Mouse (Mus musculus) midbrain, embryonic 16.5 days (tissue): Measurements from ENCODE around the gene Foxp1. TPM values are rescaled to one million over a fixed set of nuclear protein-coding genes. Genes with fewer than 3 reads are reported as not detected.
A peak's percentile ranks its signal among the peaks of the same experiment; 100 is the strongest.

ENCODE experiments used
- ATAC-seq: fragments of 200-750 bp; cut with Nextera tagmentation; 2 replicates; pipeline ENCODE4 v1.8.0; 2017; ENCODE audit warnings: moderate TSS enrichment
- H3K27ac ChIP-seq: fragments of 300-500 bp; sonication (generic); 2 replicates; pipeline ENCODE4 v1.5.1; 2014; ENCODE audit warnings: mild to moderate bottlenecking, low read length, mixed read lengths
- H3K27me3 ChIP-seq: fragments of 300-500 bp; sonication (generic); 2 replicates; pipeline ENCODE4 v1.6.1; 2014; ENCODE audit warnings: low read depth, low read length, mixed read lengths; ENCODE audit not compliant: control insufficient read depth, insufficient read depth
- H3K36me3 ChIP-seq: fragments of 300-500 bp; sonication (generic); 2 replicates; pipeline ENCODE4 v1.6.1; 2014; ENCODE audit warnings: mild to moderate bottlenecking, low read length, moderate library complexity, mixed read lengths; ENCODE audit not compliant: control insufficient read depth, insufficient read depth
- H3K4me1 ChIP-seq: fragments of 300-500 bp; sonication (generic); 2 replicates; pipeline ENCODE4 v1.6.1; 2014; ENCODE audit warnings: mild to moderate bottlenecking, low read length, mixed read lengths; ENCODE audit not compliant: control insufficient read depth, insufficient read depth
- H3K4me2 ChIP-seq: fragments of 300-500 bp; sonication (generic); 2 replicates; pipeline ENCODE4 v1.6.1; 2014; ENCODE audit warnings: mild to moderate bottlenecking, low read length, mixed read lengths
- H3K4me3 ChIP-seq: fragments of 300-500 bp; sonication (generic); 2 replicates; pipeline ENCODE4 v1.5.1; 2014; ENCODE audit warnings: low read depth, mild to moderate bottlenecking, low read length, moderate library complexity, mixed read lengths
- H3K9ac ChIP-seq: fragments of 300-500 bp; sonication (generic); 2 replicates; pipeline ENCODE4 v1.6.1; 2014; ENCODE audit warnings: low read depth, low read length, mixed read lengths
- H3K9me3 ChIP-seq: fragments of 300-500 bp; sonication (generic); replicated peaks from 2 replicates; pipeline ENCODE4 v1.6.1; 2014; ENCODE audit warnings: mild to moderate bottlenecking, low read length, mixed read lengths; ENCODE audit not compliant: control insufficient read depth, poor library complexity, severe bottlenecking
- WGBS: fragments of 180-500 bp; shearing (Covaris S2); extraction: QIAGEN DNeasy Blood & Tissue Kit; methylation state at CpG from one replicate; pipeline ENCODE4 v1.1.7; 2014; 5-methylcytosine and 5-hydroxymethylcytosine counted together
- polyA plus RNA-seq: library from polyadenylated mRNA; unstranded; fragments of >200 nt; fragmentation: Nextera tagmentation; extraction: Ambion mirVana; gene quantifications from 2 replicates; pipeline ENCODE4 v1.2.1, GENCODE M21; 2015

Gene Foxp1
- polyA plus RNA-seq, 1 experiment from 2014 or later: 79.8 TPM

- H3K36me3 ChIP-seq: no peaks in the 10 kb centered on the region
- ATAC-seq: no peak
- H3K9ac ChIP-seq: no peak overlapping the region
- no peaks in the 10 kb centered on the region for H3K9me3 ChIP-seq
- WGBS: 32% methylated on average over 13 of the region's 13 CpGs
- H3K4me3 ChIP-seq: no peak overlapping the region
- peaks cover 5% of the 10 kb centered on the region for H3K27me3 ChIP-seq
- H3K4me1 ChIP-seq: peaks cover 34% of the 10 kb centered on the region
- peak overlapping the region; percentile 12; the same call in 1 of the 2 replicates for H3K4me2 ChIP-seq
- no peak overlapping the region for H3K27ac ChIP-seq
These were observed 316.7 kb downstream of the Foxp1 start for GRCm38 (mm10) chr6:99205587-99206436.

GRCm38 (mm10) chr6:99204780-99205586 is 317.5 kb downstream of the Foxp1 start:
- Histone ChIP-seq H3K4me3 (no peak overlapping the region), H3K27ac (no peak overlapping the region), H3K27me3 (peaks cover 5% of the 10 kb centered on the region), H3K4me2 (no peak overlapping the region), H3K9ac (no peak overlapping the region), H3K4me1 (peaks cover 39% of the 10 kb centered on the region), H3K36me3 (no peaks in the 10 kb centered on the region), H3K9me3 (no peaks in the 10 kb centered on the region)
- WGBS: 20% methylated on average over 7 of the region's 7 CpGs
- no peak for ATAC-seq

DNA sequence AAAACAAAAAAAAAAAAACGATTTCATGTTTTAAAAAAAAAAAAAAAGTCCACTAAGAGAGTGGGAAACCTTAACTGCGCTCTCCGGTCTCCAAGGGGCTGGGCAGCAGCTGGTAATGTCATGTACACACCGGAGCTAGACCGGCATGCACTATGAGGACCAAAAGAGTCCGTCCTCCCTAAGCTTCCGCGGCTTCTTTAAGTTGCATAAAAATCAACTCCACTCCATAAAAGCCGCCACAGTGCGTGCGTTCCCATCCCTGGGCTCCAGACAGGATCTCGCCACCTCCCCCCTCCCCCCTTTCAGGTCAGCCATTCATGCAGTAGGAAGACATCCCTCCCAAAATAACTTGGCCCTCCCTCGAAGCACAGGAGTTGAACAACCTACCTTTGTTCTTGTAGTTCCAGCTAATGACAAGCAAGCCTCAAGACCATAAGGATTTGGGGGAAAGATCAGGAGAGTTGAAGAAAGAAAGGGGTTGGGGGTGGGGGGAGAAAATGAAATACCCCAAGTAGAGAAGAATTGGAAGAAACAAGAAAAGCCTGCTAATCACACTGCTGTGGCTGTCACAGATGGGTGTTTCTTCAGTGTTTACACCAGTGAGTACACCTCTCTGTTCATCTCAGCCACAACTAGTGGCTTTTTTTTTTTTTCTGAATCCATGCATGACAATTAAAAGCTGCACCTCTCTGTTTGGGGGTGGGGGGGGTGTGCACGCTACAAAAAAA is 318.3 kb downstream of the Foxp1 start:
- H3K4me3 ChIP-seq: no peak overlapping the region
- peaks cover 5% of the 10 kb centered on the region for H3K27me3 ChIP-seq
- H3K4me1 ChIP-seq: peaks cover 39% of the 10 kb centered on the region
- no peaks in the 10 kb centered on the region for H3K36me3 ChIP-seq
- under 1% methylated on average over 14 of the region's 14 CpGs for WGBS
- peak overlapping the region; percentile 11 for H3K4me2 ChIP-seq
- H3K27ac ChIP-seq: no peak overlapping the region
- ATAC-seq: no peak
- H3K9me3 ChIP-seq: no peaks in the 10 kb centered on the region
- H3K9ac ChIP-seq: no peak overlapping the region

DNA sequence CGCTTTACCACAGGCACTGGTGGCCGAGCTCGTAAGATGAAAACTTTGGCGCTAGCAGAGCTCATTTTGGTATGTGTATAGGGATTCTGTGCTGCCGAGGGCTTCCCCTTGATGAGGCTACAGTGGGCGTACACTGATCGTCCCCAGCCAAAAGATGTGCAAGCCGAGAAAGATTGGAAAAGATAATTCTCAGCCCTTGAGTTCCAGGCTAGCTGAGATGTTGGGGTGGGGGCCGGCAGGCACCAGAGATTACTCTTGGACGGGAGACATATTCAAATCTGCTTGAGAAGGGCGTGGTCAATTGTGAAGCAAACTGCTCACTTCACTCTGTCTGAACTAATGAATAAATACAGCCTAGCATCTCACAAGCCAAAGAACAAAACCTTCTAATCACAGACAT is 319.3 kb downstream of the Foxp1 start:
- peak overlapping the region; percentile 26; the same call in 1 of the 2 replicates for H3K27ac ChIP-seq
- 9% methylated on average over 11 of the region's 11 CpGs for WGBS
- H3K36me3 ChIP-seq: no peaks in the 10 kb centered on the region
- no peak overlapping the region for H3K9ac ChIP-seq
- H3K4me1 ChIP-seq: peaks cover 39% of the 10 kb centered on the region
- no peak for ATAC-seq
- H3K27me3 ChIP-seq: peaks cover 5% of the 10 kb centered on the region
- H3K4me3 ChIP-seq: no peak overlapping the region
- H3K9me3 ChIP-seq: no peaks in the 10 kb centered on the region
- peak overlapping the region; percentile 27 for H3K4me2 ChIP-seq

- H3K4me2 ChIP-seq: peak overlapping the region; percentile 27
- H3K4me3 ChIP-seq: no peak overlapping the region
- H3K27ac ChIP-seq: no peak overlapping the region
- H3K4me1 ChIP-seq: peaks cover 39% of the 10 kb centered on the region
- peaks cover 5% of the 10 kb centered on the region for H3K27me3 ChIP-seq
- ATAC-seq: no peak
- H3K9ac ChIP-seq: no peak overlapping the region
- no peaks in the 10 kb centered on the region for H3K36me3 ChIP-seq
- WGBS: 38% methylated on average over 4 of the region's 4 CpGs
- H3K9me3 ChIP-seq: no peaks in the 10 kb centered on the region
These were observed 319.7 kb downstream of the Foxp1 start for GRCm38 (mm10) chr6:99202781-99203180.

DNA sequence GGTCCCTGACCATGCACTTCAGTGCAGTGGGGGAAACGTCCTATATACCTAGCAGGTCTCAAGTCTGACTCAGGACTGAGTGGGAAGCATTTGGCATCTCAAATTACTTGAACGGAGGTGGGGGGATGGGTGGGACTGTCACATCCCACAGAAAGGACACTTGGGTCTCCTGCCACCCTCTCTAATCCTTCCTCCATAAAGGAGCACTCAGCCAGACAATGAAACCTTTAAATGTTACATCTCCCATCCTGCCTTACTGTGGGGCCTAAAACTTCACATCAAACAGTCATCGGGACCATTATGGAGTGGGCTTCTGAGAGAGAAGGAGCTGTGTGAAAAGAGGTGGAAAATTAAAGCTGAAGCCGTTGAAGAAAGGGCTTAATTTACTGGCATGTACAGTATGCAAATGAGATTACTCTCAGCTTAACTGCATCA is 321.2 kb downstream of the Foxp1 start:
- ATAC-seq: peak; percentile 47; the same call in 1 of the 2 replicates
- Histone ChIP-seq H3K27me3 (peaks cover 5% of the 10 kb centered on the region), H3K4me2 (peak overlapping the region; percentile 17; the same call in 1 of the 2 replicates), H3K27ac (peak overlapping the region; percentile 43; the same call in 1 of the 2 replicates), H3K9me3 (no peaks in the 10 kb centered on the region), H3K4me1 (peaks cover 30% of the 10 kb centered on the region), H3K9ac (no peak overlapping the region), H3K4me3 (no peak overlapping the region), H3K36me3 (no peaks in the 10 kb centered on the region)
- 3% methylated on average over 4 of the region's 4 CpGs for WGBS

- 0 out of 2 replicates have a peak, but pooled peaks have one; percentile 39 for ATAC-seq
- Histone ChIP-seq H3K4me3 (no peak overlapping the region), H3K27ac (no peak overlapping the region), H3K9ac (no peak overlapping the region), H3K4me2 (peak overlapping the region; percentile 17; the same call in 1 of the 2 replicates), H3K36me3 (no peaks in the 10 kb centered on the region), H3K4me1 (peaks cover 24% of the 10 kb centered on the region), H3K27me3 (peaks cover under 1% of the 10 kb centered on the region; the same call in 1 of the 2 replicates), H3K9me3 (no peaks in the 10 kb centered on the region)
- WGBS: 7% methylated on average over 11 of the region's 11 CpGs
These were observed 321.9 kb downstream of the Foxp1 start for GRCm38 (mm10) chr6:99200656-99201055.

- Histone ChIP-seq H3K27me3 (no peaks in the 10 kb centered on the region), H3K4me1 (peaks cover 20% of the 10 kb centered on the region), H3K9me3 (no peaks in the 10 kb centered on the region), H3K4me3 (no peak overlapping the region), H3K4me2 (no peak overlapping the region), H3K9ac (no peak overlapping the region), H3K36me3 (no peaks in the 10 kb centered on the region), H3K27ac (no peak overlapping the region)
- ATAC-seq: no peak
- 89% methylated on average over 4 of the region's 4 CpGs for WGBS
These were observed 323.2 kb downstream of the Foxp1 start for GRCm38 (mm10) chr6:99199277-99199676.
